Mouse (Mus musculus) hematopoietic stem cell, adult 5-6 weeks (primary cell): ENCODE results near the gene Pygo2. TPM values are rescaled to one million over a fixed set of nuclear protein-coding genes. Genes with fewer than 3 reads are reported as not detected.

Experiments
- ATAC-seq, 2 experiments: fragments of 125-278 bp in 1 of 2; replicated peaks in 1 of 2; 2 replicates each; pipeline ENCODE4 v1.8.0; 2016 to 2017; ENCODE audit warnings: inconsistent platforms in 2 of 2, mild to moderate bottlenecking in 2 of 2, moderate number of reproducible peaks in 2 of 2, low read depth in 1 of 2, moderate TSS enrichment in 1 of 2; ENCODE audit not compliant: low FRiP score in 2 of 2, poor library complexity in 2 of 2, severe bottlenecking in 2 of 2, insufficient read depth in 1 of 2, low TSS enrichment in 1 of 2
- total RNA-seq: library from RNA; stranded (forward); fragments of 172-1452, 232-1000 nt; gene quantifications from 2 replicates; pipeline ENCODE4 v1.2.3, GENCODE M21; 2017

Pygo2 gene
- total RNA-seq, result 11.8 and 14.3 TPM in 2 replicates

DNA sequence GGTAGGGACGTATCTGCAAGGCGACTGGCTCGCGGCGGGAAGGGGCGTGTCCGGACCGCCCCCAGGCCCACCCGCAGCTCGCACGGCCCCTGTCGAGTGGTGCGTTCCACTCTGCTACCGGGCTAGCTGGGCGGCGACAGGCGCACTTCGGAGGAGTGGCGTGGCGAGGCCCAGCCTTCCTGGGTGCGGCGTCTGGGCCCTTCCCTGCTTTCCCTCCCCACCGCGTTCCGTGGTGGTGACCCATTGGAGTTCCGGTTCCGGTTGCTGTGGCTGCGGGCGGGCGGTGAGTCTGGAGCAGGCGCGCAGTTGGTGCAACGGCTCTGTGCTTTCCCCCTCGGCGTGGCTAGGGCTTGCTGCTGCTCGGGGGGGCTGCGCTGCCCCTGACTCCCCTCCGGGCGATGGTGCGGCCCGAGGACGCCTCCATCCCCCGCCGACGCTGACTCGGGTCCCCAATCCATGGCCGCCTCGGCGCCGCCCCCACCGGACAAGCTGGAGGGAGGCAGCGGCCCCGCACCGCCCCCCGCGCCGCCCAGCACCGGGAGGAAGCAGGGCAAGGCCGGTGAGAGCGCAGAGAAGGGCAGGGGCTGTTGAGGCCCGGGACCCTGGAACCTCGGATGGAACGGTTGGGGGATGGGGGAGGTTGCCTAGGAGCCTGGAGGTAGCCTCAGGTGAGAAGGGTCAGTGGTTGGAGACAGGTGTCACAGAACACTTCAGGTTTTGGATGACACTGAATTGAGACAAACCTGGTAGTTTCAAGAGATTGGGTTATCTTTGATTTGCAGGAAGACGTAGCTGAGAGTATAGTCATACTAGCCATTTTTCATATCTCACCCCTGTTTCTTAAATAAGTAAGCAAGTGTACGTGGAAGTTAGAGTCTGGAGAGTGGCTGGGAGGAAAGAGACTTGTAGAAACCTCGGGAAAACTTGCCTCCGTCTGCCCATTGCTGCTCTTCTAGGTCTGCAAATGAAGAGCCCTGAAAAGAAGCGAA is at the start of gene Pygo2:
TSS of gene Pygo2 (plus strand) at position 44 of the 989 bp plus-strand sequence.
- ATAC-seq, result peak; percentile 93 to 96

DNA sequence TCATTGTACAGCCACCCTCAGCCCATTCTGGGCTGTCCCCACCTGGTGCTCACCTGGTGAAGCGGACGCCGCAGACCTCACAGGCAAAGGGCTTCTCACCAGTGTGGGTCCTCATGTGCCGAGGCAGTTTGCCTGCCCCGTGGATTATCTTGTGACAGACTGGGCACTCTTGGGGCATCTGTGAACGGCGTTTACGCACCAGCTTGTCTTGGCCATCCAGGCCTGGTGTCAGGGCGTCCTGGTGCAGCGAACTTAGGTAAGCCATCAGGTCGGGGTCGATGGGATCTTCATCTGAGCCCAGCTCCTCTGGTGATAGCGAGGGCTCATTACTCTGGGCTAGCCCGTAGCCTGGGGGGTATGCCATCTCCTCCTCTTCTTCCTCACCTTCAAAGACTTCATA is 49.7 kb upstream of the Pygo2 start:
- no peak for ATAC-seq

DNA sequence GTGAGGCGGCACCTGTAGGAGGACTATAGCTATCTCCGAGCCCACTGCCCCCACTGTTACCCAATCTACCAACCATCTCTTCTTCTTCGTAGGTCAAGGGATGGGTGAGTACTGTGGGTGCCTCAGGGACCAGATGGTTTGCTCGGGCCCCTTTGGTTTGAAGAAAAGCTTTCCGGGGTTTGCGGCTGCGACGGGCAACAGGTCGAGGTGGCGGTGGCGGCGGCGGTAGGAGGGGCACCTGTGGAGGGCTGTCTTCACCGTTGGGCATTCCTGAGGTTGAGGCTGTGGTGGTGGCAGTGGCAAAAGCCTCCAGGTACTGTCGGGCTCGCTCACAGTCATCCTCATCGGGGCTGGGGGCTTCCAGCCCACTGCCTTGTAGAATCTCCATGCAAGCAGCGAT is 49.3 kb upstream of the Pygo2 start:
- ATAC-seq, result no peak

DNA sequence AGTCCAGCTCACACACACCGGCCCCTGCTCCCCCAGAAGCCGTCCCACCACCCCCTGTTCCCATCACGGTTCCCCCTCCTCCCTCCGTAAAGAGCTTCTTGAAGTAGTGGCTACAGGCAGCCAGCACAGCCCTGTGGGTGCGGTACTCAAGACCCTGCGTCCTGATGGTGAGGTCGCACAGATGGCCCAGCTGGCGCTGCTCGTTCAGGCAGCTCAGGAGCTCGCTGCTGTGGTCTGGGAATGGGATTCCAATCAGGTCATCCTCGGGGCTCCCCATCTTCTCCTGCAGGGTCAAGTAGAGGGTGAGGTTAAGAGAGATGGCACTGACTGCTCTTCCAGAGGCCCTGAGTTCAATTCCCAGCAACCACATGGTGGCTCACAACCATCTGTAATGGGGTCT is 48.8 kb upstream of the Pygo2 start:
- ATAC-seq, result no peak

DNA sequence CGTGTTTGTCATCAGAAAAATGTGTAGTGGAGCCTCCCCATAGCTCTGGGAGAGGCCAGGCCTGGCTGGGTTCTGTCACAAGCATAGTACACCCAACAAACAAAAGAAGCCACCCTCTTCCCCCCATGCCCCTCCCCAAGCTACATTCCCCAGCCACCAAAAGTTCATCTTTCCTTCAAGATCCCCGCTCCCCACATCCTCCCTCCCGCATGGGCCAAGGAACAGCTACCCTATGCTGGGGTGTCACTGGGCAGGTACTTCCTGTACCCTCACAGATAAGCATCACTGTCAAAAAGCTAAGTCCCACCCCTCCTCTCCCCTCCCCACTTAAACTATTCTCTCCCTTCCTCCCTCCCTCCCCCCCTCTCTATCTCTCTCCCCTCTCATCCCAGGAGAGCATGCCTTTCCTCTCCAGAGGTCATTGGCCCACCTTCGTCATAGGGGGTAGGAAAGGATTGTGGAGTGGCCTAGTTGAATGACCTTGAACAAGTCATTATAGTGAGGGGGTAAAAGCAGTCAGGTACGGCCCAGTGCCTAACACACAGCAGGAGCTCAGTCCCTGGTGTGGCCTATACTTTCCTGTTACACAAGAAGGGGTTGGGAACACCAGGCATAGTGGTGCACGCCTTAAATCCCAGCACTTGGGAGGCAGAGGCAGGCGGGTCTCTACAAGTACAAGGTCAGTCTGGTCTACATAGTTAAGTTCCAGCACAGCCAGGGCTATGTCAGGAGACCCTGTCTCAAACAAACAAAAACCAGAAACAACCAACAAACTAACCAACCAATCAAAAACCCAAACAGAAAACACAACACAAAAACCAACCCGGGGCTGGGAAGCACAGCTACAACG is 47.8 kb upstream of the Pygo2 start:
- ATAC-seq, result no peak

DNA sequence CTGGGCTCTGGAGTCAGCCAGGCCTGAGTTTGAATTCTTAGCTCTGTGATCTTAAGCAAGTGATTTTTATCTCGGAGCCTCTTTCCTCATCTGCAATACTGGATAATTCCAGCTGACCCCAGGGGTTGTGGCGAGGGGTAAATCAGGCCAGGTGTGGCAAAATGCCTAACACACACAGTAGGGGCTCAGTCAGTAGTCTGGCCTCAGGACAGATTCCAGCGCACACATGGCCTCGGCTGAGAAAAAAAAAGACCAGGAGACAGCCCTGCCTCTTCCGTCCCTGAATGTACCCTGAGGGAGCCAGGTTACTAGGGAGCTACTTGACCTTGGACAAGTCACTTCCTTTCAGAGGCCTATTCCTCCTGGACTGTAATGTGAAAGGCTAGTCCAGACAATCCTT is 47.1 kb upstream of the Pygo2 start:
- no peak for ATAC-seq

DNA sequence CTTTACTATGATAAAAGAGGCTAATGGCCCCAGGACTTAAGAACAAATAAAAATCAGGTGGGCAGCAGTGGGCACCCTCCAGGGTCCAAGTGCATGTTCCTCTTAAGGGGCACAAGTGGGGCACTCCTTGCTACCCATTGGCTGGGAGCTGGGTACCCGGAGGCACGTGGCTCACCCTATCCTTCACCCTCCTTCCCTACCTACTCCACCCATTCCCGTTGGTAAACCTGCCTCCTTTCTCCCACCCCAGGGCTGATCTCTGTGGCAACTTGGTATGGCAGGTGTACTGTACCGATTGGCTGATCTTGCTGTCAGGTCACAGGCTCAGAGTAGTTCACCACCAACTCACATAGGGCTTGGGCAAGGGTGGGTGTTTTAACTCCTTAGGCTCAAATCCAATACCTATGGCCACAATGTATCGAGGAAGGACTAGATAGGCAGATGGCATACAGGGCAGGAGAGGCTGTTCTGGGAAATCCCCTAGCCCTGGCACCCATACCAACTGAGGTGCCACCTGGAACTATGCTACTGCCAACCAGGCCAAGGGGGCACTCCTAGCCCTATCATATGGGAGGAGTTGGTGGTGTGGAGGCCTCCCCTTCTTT is 46.3 kb upstream of the Pygo2 start:
- no peak for ATAC-seq

DNA sequence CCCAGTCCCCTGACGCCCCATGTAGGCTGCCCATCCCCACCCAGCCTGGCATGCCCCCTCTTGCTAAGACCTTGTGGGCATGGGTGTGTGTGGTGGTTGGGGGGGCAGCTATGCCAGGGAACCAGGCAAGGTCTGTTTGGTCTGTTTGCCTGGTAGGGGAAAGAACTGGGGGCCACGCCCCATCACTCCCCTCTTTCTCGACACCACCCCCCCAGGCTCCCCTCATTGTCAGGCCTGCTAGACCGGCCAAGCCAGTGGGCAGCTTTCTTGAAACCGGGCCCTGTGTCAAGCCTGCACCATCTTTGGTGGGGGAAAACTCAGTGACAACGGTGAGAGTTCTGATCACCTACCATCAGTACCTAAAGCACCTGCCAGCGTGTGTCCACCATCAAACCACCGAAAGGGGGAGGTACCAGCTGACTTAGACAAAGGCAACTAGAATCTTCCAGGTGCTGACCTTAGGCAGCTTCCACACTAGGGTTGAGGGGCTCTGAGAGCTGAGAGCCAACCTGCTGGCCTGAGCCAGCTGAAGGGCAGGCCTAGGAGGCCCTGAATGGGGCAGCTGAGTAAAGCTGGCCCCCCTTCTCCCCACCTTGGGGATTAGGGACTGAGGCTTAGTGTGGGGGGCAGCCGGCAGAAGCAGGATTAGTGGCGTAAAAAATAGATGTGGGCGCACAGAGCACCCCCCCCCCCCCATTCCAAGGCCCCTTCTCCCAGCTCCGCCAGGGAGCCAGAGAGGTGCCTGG is 45.5 kb upstream of the Pygo2 start:
- ATAC-seq, result no peak

DNA sequence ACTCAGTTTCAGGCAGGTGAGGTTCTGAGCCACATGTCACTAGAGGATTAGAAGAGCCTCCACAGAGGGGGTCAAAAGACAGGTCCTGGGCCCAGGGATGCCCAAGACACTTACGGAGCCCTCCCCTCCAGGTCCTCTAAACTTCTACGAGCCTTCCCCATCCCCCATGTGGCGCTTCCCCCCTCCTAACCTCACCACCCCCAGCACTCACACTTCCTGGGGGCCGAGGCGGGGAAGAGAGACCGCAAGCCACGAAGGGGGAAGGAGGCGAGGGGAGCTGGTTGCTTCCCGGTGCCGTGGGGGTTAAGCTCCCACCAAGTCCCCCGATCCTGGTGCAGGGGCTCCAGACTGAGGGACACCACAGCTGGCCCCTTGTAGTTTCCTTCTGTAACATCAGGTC is 44.6 kb upstream of the Pygo2 start:
- no peak for ATAC-seq

DNA sequence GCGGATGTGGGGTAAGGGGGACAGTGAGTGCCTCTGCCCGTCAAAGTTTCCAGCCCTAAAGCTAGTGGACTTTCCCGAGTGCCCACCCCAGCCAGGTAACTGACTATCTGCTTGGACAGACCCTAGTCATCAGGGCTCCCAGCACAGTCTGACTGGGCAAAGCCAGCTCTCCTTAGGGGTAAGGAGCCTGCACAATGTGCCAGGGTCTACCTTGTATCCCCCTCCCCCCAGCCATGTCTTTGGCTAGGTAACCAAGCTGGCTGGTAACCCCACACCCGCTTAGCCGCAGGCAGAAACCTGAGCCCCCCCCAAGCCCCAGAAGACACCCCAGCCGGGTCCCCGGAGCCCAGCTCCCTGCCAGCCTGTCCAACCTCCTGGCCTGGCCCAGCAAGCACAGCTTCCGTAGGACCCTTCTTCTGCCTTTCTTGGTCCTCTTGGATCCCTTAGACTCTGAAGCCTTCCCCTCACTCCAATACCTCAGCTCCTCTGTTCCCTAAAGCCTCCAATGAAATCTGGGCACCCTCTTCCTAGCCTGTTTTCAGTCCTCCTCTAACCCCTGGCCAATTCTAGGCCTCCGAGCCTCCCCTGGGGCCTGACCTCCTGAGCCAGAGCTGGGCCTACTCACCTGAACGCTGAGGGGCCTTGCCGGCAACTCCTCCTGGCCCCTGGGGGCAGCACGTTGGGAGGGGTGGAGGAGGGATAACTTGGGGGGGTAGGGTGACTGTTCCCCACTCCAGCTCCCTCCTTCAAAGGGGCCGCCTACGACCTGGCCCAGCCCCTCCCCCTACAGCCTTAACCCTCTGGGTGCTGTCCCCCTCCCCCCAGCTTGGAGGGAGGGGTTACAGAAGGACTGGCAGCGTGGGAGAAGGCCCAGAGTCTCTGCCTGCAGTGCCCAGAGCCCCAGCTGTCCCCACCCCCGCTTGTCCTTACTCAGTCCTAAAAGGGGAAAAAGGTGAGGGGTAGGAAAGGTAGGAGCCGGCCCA is 43.3 kb upstream of the Pygo2 start:
- ATAC-seq, result no peak

DNA sequence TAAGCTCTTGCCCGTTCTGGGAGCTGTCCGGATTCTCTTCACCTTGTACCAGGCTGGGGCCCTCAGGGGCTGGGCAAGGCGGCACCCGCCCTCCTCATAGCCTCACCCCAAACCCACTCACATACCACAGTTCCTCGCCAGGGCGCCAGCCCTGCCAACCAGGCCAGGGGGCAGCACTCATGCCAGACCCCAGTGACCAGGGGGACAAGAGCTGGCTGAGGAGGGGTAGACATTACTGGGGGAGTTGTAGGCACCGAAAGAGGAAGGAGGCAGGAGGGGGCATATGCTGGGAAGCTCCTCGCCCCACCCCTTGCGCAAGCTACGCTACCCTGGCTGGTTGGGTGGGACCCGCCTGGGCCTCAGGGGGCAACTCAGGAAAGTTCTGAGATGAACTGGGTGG is 42.4 kb upstream of the Pygo2 start:
- no peak for ATAC-seq

DNA sequence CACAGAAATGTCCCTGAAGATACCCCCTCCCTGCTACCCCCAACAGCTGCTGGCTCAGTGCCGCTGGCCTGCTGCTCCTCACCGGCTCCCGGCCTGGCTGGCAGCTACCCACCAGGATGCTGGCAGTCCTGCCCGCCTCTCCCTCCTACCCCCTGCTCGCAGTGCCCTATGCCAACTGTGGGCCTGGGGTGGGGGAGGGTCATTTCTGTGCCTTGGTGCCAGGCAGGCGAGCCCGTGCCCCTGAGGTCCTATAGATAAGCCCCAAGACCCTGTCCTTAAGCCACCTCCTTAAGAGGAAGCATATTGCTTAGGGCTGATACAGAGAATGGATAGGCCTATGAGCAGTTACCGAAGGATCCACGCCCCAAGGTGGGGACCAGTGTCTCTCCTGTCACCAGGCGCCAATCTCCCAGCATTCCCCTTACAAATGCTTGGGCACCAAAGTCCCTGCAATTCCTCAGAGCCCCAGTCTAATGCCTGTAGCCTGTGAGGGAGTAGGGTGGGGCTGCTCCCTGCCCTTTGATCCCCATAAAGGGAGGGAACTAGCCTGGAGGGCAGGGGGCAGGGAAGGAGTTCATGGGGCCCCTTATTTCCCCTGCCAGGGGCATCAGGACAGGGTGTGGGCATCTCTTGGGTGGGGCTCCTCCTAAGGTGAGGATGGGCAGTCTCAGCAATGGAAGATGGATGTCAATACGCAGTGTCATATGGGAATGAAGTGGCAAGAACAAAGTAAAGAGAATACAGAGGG is 41.7 kb upstream of the Pygo2 start:
- ATAC-seq, result no peak

DNA sequence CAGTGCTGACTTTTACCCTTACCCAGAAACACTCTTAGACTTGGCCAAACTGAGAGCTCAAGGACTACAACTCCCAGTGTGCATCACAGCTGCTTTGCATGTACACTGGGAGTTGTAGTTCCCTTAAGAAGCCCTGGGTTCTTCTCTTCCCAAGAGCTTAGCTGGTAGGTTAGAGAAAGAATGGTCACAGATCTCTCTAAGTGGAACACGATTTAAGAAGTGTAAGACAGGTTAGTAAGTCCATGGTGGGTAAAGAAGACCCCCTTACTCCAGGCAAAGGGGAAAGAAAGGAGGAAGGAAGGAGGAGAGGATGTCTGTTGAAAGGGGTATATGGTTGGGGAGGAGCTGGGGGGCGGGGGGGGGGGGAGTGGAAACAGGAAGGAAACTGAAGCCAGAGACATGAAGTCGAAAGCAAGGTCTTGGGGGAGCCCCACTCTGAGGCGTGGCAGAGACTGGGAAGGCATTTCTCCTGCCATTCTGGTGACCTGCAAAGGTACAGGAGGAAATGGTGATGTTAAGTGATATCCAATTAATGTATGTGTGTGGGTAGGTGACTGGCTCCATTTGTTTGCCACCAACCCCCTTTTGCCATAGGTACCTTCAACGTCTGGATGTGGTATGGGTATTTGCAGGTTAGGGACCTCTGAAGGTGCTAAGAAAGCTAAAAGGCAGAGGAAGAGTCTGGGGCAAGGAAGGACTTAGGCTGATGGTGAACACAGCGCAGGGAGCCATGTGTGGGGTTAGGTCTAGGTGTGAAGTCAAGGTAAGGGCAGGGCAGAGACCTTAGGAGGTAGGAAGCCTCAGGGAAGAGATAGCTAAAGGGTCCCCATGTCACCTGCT is 40.9 kb upstream of the Pygo2 start:
- 0 out of 4 replicates have a peak, but pooled peaks have one; percentile 17 to 20 for ATAC-seq

DNA sequence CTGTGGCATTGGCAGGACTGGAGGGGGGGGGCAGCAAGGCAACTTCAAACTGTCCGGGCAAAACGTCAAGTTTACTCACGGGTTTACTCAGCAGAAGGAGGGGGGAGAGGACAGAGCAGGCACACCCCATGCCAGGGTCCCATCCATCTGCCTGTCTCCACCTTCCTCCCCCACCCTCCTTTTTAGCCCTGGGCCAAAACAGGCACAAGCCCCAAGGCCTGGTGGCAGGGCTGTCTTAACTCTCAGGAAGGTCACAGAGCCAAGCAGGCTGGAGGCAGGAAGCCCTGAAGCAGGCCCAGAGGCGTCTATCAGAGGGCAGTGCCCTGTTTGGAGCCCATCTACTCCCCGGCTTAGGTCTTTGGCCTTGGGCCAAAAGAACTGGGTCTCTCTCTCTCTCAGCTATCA is 39.9 kb upstream of the Pygo2 start:
- no peak for ATAC-seq
